Mouse (Mus musculus): ENCODE data around the gene Zfp687.

Zfp687 gene

DNA sequence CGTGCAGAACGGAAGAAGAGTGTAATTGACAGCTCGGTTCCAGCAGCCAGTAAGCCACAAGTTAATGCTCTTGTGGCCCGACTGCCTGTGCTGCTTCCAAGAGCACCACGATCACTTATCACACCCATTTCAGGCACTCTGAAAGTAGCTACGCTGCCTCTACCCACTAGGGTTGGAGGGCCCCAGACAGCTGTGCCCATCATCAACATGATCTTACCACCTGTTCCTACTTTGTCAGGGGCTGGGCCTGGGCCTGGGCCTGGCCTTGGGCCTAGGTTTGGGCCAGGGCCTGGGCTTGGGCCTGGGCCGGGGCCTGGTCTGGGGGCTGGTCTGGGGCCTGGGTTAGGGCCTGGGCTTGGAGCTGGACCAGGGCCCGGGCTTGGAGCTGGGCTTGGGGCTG is 57.0 kb downstream of the Zfp687 start:
- DNase-seq: no peak
